Mouse (Mus musculus) megakaryocyte, embryonic 14.5 days (primary cell): ENCODE data around the gene Gm28036. TPM values are rescaled to one million over a fixed set of nuclear protein-coding genes. Genes with fewer than 3 reads are reported as not detected.
"Not testable (repeated sequence)": the region's sequence is repeated elsewhere in the genome, so short reads cannot be mapped to it uniquely, and the experiment has no call there.

ENCODE experiments used
- H3K27me3 ChIP-seq: replicated peaks from 2 replicates; pipeline ENCODE3; 2012; ENCODE audit warnings: inconsistent platforms
- H3K36me3 ChIP-seq: replicated peaks from 2 replicates; pipeline ENCODE3; 2012; ENCODE audit warnings: low read length, inconsistent platforms, mixed read lengths
- H3K4me1 ChIP-seq: 2 replicates; pipeline ENCODE4 v1.6.1; 2012; ENCODE audit warnings: inconsistent platforms
- H3K4me3 ChIP-seq: replicated peaks from 2 replicates; pipeline ENCODE3; 2012; ENCODE audit warnings: moderate library complexity, mild to moderate bottlenecking, inconsistent platforms
- H3K9me3 ChIP-seq: 2 replicates; pipeline ENCODE4 v1.6.1; 2012; ENCODE audit warnings: inconsistent platforms
- FLI1 ChIP-seq: IDR thresholded peaks from 2 replicates; pipeline ENCODE4 v1.6.1; 2012; ENCODE audit warnings: low read length, inconsistent platforms, mixed read lengths
- GATA1 ChIP-seq: IDR thresholded peaks from 3 replicates; pipeline ENCODE4 v1.6.1; 2012; ENCODE audit warnings: mixed read lengths, low read length, inconsistent platforms, borderline replicate concordance
- polyA plus RNA-seq: library from polyadenylated mRNA; stranded (reverse); fragments of >175 nt; gene quantifications from 2 replicates; pipeline ENCODE4 v1.2.3, GENCODE M21; 2012; ENCODE audit warnings: low replicate concordance; ENCODE audit not compliant: insufficient read depth

Gm28036 gene
- polyA plus RNA-seq, 1 experiment = not detected

- H3K4me1 ChIP-seq = peaks cover 41% of the 10 kb centered on the region
- 0 out of 2 replicates have a peak, but pooled peaks cover 3% of the 10 kb centered on the region for H3K9me3 ChIP-seq
- H3K36me3 ChIP-seq = peaks cover 50% of the 10 kb centered on the region
- TF ChIP-seq FLI1 (no peak), GATA1 (no peak)
- no peaks in the 10 kb centered on the region for H3K27me3 ChIP-seq
- H3K4me3 ChIP-seq = peak overlapping the region; percentile 92
Observed at GRCm38 (mm10) chr2:156142820-156143219, 15.9 kb upstream of the Gm28036 start.

GRCm38 (mm10) chr2:156135695-156136094 is 8.8 kb upstream of the Gm28036 start:
- Histone ChIP-seq H3K9me3 (no peaks in the 10 kb centered on the region), H3K27me3 (no peaks in the 10 kb centered on the region), H3K4me3 (no peak overlapping the region), H3K4me1 (peaks cover 23% of the 10 kb centered on the region), H3K36me3 (peaks cover 68% of the 10 kb centered on the region)
- TF ChIP-seq FLI1 (no peak), GATA1 (no peak)

- no peaks in the 10 kb centered on the region for H3K9me3 ChIP-seq
- no peak overlapping the region for H3K4me3 ChIP-seq
- peaks cover 59% of the 10 kb centered on the region for H3K36me3 ChIP-seq
- peaks cover 11% of the 10 kb centered on the region for H3K4me1 ChIP-seq
- TF ChIP-seq GATA1 = no peak
- no peak for TF ChIP-seq FLI1
- H3K27me3 ChIP-seq = no peaks in the 10 kb centered on the region
Observed at GRCm38 (mm10) chr2:156134161-156134560, 7.3 kb upstream of the Gm28036 start.

GRCm38 (mm10) chr2:156123731-156124130 is 3.2 kb downstream of the Gm28036 start:
- TF ChIP-seq FLI1 (no peak), GATA1 (no peak)
- Histone ChIP-seq H3K4me1 (no peaks in the 10 kb centered on the region), H3K4me3 (no peak overlapping the region), H3K36me3 (peaks cover 59% of the 10 kb centered on the region), H3K9me3 (no peaks in the 10 kb centered on the region), H3K27me3 (no peaks in the 10 kb centered on the region)

GRCm38 (mm10) chr2:156119566-156119965 is 7.3 kb downstream of the Gm28036 start:
- Histone ChIP-seq H3K36me3 (peaks cover 22% of the 10 kb centered on the region), H3K4me3 (no peak overlapping the region), H3K9me3 (no peaks in the 10 kb centered on the region), H3K27me3 (no peaks in the 10 kb centered on the region), H3K4me1 (no peaks in the 10 kb centered on the region)
- TF ChIP-seq GATA1 = no peak
- TF ChIP-seq FLI1 = no peak

- H3K4me1 ChIP-seq = peaks cover 24% of the 10 kb centered on the region
- H3K36me3 ChIP-seq, H3K27me3 ChIP-seq, H3K9me3 ChIP-seq: not testable (repeated sequence)
- peak overlapping the region; percentile 99 for H3K4me3 ChIP-seq
Observed at GRCm38 (mm10) chr2:156112080-156112423, 14.8 kb downstream of the Gm28036 start.

- H3K9me3 ChIP-seq = no peaks in the 10 kb centered on the region
- H3K4me3 ChIP-seq = peak within 1 kb of the TSS; percentile 99
- H3K36me3 ChIP-seq = peaks cover 9% of the 10 kb centered on the region
- H3K4me1 ChIP-seq = peaks cover 28% of the 10 kb centered on the region
- no peaks in the 10 kb centered on the region for H3K27me3 ChIP-seq
- TF ChIP-seq FLI1 (no peak), GATA1 (no peak)
Observed at GRCm38 (mm10) chr2:156111358-156112079, 15.4 kb downstream of the Gm28036 start, which contains the start of the genes Cpne1 and Rbm12. Gene Cpne1, minus strand, starts transcription at chr2:156111965. Gene Rbm12, minus strand, starts transcription at chr2:156111978.

- Histone ChIP-seq H3K4me1 (peaks cover 34% of the 10 kb centered on the region), H3K9me3 (no peaks in the 10 kb centered on the region), H3K4me3 (peak overlapping the region; percentile 99), H3K36me3 (peaks cover 15% of the 10 kb centered on the region), H3K27me3 (no peaks in the 10 kb centered on the region)
- TF ChIP-seq FLI1 (no peak), GATA1 (no peak)
Observed at GRCm38 (mm10) chr2:156110627-156111357, 16.1 kb downstream of the Gm28036 start.

GRCm38 (mm10) chr2:156091926-156092325 is 35.0 kb downstream of the Gm28036 start:
- Histone ChIP-seq H3K36me3 (peaks cover 86% of the 10 kb centered on the region), H3K9me3 (no peaks in the 10 kb centered on the region), H3K27me3 (no peaks in the 10 kb centered on the region), H3K4me1 (peaks cover 43% of the 10 kb centered on the region), H3K4me3 (no peak overlapping the region)
- no peak for TF ChIP-seq FLI1
- no peak for TF ChIP-seq GATA1

- TF ChIP-seq FLI1 (no peak), GATA1 (no peak)
- no peak overlapping the region for H3K4me3 ChIP-seq
- H3K36me3 ChIP-seq = peaks cover 71% of the 10 kb centered on the region
- H3K4me1 ChIP-seq = peaks cover 56% of the 10 kb centered on the region
- no peaks in the 10 kb centered on the region for H3K9me3 ChIP-seq
- H3K27me3 ChIP-seq = no peaks in the 10 kb centered on the region
Observed at GRCm38 (mm10) chr2:156089799-156090198, 37.1 kb downstream of the Gm28036 start.
